Mouse (Mus musculus) heart, postnatal 25 days (tissue): Measurements from ENCODE around the gene Cdk16. TPM values are rescaled to one million over a fixed set of nuclear protein-coding genes. Genes with fewer than 3 reads are reported as not detected.
"Not testable (repeated sequence)": the region's sequence is repeated elsewhere in the genome, so short reads cannot be mapped to it uniquely, and the experiment has no call there.

Experiments used
- DNase-seq: peaks from one replicate; pipeline ENCODE4 v3.0.0; 2022; ENCODE audit warnings: low spot score
- intact Hi-C: fragments of 180-260 bp; cut with DNase I; formaldehyde crosslinking; loops from one replicate; pipeline ENCODE4 v1.15.1; 2025
- total RNA-seq, 2 experiments: library from RNA; stranded (reverse); gene quantifications; 2 replicates each; pipeline ENCODE4 v1.2.3; 2021

The Cdk16 gene
- total RNA-seq: 100 to 1,000 TPM; 133 to 152 TPM

GRCm38 (mm10) chrX:20687519-20688067, at the start of gene Cdk16:
Gene Cdk16 (plus strand): TSS chrX:20687954.
- peak; percentile 83 for DNase-seq
- intact Hi-C loops: no loop called here

GRCm38 (mm10) chrX:20638141-20638540, 49.6 kb upstream of the Cdk16 start:
- intact Hi-C loops: no loop called here
- DNase-seq: no peak

GRCm38 (mm10) chrX:20644780-20645179, 43.0 kb upstream of the Cdk16 start:
- no peak for DNase-seq
- intact Hi-C loops: no loop called here

- no peak for DNase-seq
- intact Hi-C loops: no loop called here
These were observed 30.2 kb upstream of the Cdk16 start for GRCm38 (mm10) chrX:20657593-20657992.

DNA sequence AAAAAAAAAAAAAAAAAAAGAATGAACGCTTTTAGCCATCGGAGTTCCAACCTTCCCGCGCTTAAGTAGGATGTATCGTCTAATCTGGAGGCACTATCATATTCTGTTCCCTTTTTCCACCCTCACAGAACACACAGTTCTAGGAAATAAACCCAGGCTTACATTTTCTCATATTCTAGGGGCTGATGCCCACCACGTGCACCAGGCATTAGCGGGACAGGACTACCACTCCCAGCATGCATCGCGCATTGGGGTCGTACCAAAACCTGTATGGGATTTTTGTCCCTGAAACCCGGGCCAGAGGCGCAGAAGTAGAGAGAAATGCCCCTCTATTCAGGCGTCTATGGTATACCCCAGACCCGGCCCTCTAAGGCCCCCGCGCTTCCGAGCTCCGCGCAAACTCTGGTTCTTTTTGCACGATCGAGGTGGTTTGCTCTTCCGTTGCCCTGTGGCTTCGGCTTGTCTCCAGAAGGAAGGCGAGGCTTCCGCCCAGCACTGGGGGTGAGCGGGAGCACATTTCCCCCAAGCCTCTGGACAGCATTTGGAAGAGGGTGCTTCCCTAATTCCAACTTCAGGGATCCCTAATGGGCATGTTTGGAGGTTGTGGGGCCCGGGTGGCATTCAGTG, 29.6 kb upstream of the Cdk16 start, which contains the start of gene Uba1:
Uba1 (plus strand) TSS at position 301 of the 627 bp plus-strand sequence.
- DNase-seq: peak; percentile 49
- intact Hi-C loops: no loop called here

- no peak for DNase-seq
- intact Hi-C loops: no loop called here
These were observed 28.8 kb upstream of the Cdk16 start for GRCm38 (mm10) chrX:20658891-20659406.

GRCm38 (mm10) chrX:20662317-20662715, 25.4 kb upstream of the Cdk16 start:
- DNase-seq: no peak
- intact Hi-C loops: loop anchor here (5.0 kb wide), 3 partner anchors 110 to 285 kb away; no protein-coding TSS in a partner anchor

GRCm38 (mm10) chrX:20662716-20663443, 24.9 kb upstream of the Cdk16 start:
- peak; percentile 76 for DNase-seq
- intact Hi-C loops: loop anchor here (5.0 kb wide), 3 partner anchors 109 to 284 kb away; no protein-coding TSS in a partner anchor

DNA sequence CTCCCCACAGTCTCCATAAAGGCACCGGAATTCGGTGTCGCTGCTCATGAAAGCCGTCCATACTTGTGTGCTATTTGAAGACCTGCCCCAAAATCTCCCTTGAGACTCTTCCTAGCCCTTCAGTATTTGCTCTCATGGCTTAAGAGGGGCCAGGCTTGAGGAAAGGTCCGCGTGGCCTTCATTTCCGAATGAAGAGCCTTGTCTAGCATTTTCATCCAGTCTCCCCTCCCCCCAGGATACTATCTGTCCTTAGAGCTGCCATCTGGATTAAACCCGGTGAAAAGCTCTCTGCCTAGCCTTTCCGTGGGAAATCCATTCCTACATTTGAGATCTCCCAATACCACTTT, 24.3 kb upstream of the Cdk16 start:
- intact Hi-C loops: loop anchor here (5.0 kb wide), 3 partner anchors 109 to 284 kb away; no protein-coding TSS in a partner anchor
- DNase-seq: no peak

GRCm38 (mm10) chrX:20688068-20688547, 354 bp downstream of the Cdk16 start:
- intact Hi-C loops: no loop called here
- peak; percentile 76 for DNase-seq

GRCm38 (mm10) chrX:20688615-20689014, 861 bp downstream of the Cdk16 start:
- intact Hi-C loops: no loop called here
- DNase-seq: peak; percentile 36

DNA sequence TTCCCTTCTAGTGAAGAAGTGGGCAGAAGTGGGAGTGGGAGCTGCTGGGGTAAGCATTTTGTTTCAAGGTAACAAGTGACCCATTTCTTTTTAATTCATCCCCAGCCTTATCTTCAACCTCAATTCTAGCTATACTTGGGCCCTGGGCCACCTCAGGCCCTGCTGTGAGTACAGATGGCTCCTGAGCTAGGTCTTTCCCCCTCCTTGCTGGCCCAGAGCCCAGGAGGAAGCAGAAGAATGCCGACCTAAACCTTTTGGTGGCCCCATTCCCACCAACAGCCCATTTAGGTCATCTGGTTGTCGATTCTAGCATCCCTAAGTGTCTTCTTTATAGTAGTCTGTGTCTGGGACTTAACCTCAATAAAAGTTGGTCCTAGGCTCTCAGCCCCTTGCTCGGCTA, 3.8 kb downstream of the Cdk16 start:
- DNase-seq: no peak
- intact Hi-C loops: no loop called here

GRCm38 (mm10) chrX:20692616-20693015, 4.9 kb downstream of the Cdk16 start:
- intact Hi-C loops: no loop called here

GRCm38 (mm10) chrX:20695842-20696241, 8.1 kb downstream of the Cdk16 start:
- no peak for DNase-seq
- intact Hi-C loops: no loop called here

More at GRCm38 (mm10) chrX:20692616-20693015, 4.9 kb downstream of the Cdk16 start:
- no peak for DNase-seq

GRCm38 (mm10) chrX:20703741-20704290, 16.1 kb downstream of the Cdk16 start, which contains the start of gene Usp11:
Gene Usp11 (plus strand): TSS chrX:20703906.
- intact Hi-C loops: no loop called here
- DNase-seq: no peak

DNA sequence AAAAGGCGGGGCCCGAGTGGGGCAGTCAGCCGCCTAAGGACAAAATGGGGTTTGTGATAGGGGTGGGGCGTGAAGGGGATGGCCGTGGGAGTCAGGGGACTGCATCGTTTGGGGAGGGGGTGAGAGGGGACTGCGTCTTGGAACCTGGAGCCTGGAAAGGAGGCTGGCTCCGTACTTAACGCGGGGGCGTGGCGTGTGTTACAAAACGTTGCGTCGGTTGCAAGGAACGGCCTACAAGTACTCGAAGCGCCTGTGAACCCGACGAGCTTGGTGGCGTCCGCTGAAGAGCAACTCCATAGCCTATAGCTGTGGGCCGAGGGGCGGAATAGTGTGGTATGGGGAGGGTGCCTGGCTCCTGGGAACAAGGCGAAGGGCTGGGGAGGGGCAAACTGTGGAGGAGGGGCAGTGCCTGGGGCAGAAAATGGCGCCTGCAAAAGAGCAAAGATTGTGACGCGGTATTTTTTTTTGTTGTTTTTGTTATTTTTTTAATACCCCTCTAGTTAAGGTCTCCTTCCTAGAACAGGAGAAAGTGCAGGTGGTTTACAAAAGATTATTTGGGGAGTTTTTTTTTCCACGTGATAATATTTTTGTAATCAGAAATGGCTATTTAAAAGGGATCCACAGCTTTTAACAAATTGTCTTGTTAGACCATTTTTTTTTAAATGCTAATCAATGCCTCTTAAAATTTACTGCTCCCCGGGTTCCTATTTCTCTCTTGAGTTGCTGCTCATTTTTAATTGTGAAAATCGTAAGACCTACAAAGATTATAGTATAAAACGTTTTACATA, 16.7 kb downstream of the Cdk16 start:
- peak; percentile 62 for DNase-seq
- intact Hi-C loops: no loop called here

- intact Hi-C loops: no loop called here
- no peak for DNase-seq
These were observed 17.3 kb downstream of the Cdk16 start for GRCm38 (mm10) chrX:20705083-20705402.

GRCm38 (mm10) chrX:20728681-20729080, 40.9 kb downstream of the Cdk16 start:
- no peak for DNase-seq
- intact Hi-C loops: no loop called here

GRCm38 (mm10) chrX:20730048-20730447, 42.3 kb downstream of the Cdk16 start:
- DNase-seq: peak; percentile 5
- intact Hi-C loops: not testable (repeated sequence)

- no peak for DNase-seq
- intact Hi-C loops: no loop called here
These were observed 48.7 kb downstream of the Cdk16 start for GRCm38 (mm10) chrX:20736479-20736878.
